Mouse (Mus musculus): ENCODE results near the gene Ppp1r14a. TPM values are rescaled to one million over a fixed set of nuclear protein-coding genes. Genes with fewer than 3 reads are reported as not detected.

The Ppp1r14a gene
- polyA plus RNA-seq, 1 experiment from 2014 or later = 2.2 TPM

DNA sequence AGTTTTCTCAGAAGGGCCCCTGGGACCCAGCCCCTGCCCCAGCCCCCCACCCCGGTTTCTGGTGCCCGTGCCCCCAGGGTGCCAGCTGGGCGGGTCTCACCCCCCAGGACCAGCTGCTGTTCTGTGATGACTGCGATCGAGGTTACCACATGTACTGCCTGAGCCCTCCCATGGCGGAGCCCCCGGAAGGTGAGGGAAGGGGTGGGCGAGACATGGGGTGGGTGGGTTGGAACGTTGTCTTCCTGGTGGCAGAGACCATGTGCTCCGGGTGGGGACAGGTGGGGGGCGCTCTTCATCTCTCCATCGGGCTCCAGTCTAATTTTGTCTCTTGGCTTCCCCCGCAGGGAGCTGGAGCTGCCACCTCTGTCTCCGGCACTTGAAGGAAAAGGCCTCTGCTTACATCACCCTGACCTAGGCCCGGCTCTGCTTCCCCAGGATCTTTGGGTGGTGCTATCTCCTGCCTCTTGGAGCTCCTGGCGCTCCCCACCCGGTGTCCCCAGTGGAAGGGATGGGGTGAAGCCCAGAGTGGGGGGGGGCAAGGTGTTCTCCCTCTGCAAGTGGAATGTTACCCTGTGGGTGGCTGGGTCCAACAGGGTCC lies 27.1 kb downstream of the Ppp1r14a start:
- 69% methylated on average over 17 of the region's 17 CpGs for WGBS (ENCODE audit: insufficient replicate concordance)
- Histone ChIP-seq H3K9ac (no peak overlapping the region), H3K27me3 (peaks cover 5% of the 10 kb centered on the region; the same call in 1 of the 2 replicates), H3K9me3 (replicated peaks) (no peaks in the 10 kb centered on the region), H3K36me3 (replicated peaks) (no peaks in the 10 kb centered on the region), H3K27ac (replicated peaks) (no peak overlapping the region), H3K4me2 (no peak overlapping the region), H3K4me3 (replicated peaks) (no peak overlapping the region), H3K4me1 (replicated peaks) (peaks cover 37% of the 10 kb centered on the region)
- ATAC-seq (ENCODE audit: insufficient read depth) = no peak

DNA sequence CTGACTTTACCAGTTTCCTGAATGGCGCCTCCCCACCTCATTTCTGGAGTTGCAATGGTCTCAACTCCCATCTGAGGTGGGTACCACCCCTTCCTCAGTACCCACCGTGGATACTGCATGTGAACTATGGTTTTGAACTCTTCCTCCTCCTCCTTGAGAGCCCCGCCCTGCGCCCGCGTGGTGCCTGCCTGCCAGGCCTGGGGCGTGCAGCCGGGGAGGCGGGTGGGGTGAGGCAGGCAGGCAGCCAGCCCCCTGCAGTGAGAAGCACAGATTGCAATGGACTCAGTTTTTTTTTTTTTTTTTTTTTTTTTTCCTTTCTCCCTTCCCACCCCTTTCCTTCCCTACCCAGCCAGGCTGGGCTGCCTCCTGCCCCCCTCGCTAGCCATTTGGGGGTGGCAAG lies 27.9 kb downstream of the Ppp1r14a start:
- Histone ChIP-seq H3K4me1 (replicated peaks) (peaks cover 37% of the 10 kb centered on the region), H3K27ac (replicated peaks) (no peak overlapping the region), H3K27me3 (0 out of 2 replicates have a peak, but pooled peaks cover 5% of the 10 kb centered on the region), H3K4me2 (no peak overlapping the region), H3K9ac (no peak overlapping the region), H3K36me3 (replicated peaks) (0 out of 2 replicates have a peak, but pooled peaks cover under 1% of the 10 kb centered on the region), H3K4me3 (replicated peaks) (no peak overlapping the region), H3K9me3 (replicated peaks) (no peaks in the 10 kb centered on the region)
- WGBS (ENCODE audit: insufficient replicate concordance) = 9% methylated on average over 10 of the region's 10 CpGs
- ATAC-seq (ENCODE audit: insufficient read depth) = no peak

DNA sequence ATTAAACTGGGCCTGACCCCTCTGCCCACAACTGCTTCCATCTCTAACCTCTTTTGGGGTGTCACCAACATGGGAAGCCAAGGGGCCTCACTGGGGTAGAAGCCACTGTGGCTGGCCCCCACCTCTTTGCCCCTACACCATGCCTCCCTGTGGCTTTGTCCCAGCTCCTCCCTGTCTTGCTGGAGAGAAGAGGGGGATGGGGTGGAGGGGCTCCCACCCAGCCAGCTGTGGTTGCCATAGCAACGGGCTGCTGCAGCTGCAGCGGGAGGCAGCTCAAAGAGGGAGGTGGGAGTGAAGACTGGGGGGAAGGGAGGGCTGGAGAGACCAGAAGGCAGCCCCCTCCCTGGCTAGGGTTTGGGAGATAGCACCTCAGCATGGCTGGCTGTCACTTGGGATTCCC lies 28.4 kb downstream of the Ppp1r14a start:
- H3K9ac ChIP-seq = no peak overlapping the region
- peak overlapping the region; percentile 53; the same call in 1 of the 2 replicates for H3K4me2 ChIP-seq
- H3K9me3 ChIP-seq (replicated peaks) = no peaks in the 10 kb centered on the region
- H3K27ac ChIP-seq (replicated peaks) = no peak overlapping the region
- no peak for ATAC-seq (ENCODE audit: insufficient read depth)
- H3K4me1 ChIP-seq (replicated peaks) = peaks cover 37% of the 10 kb centered on the region
- no peak overlapping the region for H3K4me3 ChIP-seq (replicated peaks)
- WGBS (ENCODE audit: insufficient replicate concordance) = 0% methylated on average over 2 of the region's 2 CpGs
- peaks cover 7% of the 10 kb centered on the region; the same call in 1 of the 2 replicates for H3K36me3 ChIP-seq (replicated peaks)
- H3K27me3 ChIP-seq = 0 out of 2 replicates have a peak, but pooled peaks cover 5% of the 10 kb centered on the region

DNA sequence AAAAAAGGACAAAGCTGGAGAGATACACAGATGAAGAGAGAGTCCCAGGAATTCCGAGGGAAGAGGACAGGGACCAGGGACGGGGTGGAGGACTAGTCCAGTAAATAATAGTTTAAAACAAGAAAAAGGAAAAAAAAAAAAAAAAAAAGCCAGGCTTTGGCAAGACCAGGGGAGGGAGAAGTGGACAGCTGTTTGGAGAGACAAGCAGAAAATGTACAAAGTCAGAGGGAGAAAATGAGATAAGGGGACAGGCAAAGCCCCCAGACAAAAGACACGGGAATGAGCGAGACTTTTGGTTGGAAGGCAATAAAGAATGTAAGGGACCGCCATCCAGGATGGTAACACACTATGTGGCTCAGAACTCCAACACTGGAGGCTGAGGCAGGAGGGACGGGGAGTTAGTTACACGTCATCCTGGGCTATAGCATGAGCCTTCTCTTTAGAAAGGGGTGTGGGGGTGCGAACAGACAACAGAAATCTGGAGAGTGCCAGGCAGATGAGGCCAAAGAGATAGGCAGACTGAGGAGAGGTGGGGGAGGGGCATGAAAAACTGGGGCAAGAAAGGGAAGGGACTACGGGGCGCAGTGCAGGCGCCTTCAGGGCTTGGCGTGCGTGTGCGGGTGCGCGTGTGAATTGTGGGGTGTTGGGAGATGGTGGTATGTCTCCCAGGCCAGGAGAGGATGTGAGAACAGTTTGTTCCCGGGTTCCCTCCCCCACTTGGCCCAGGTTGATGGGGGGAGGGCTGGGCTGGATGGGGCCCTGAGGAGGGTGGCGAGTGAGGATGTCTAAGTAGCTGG lies 29.2 kb downstream of the Ppp1r14a start:
- peaks cover 37% of the 10 kb centered on the region for H3K4me1 ChIP-seq (replicated peaks)
- peak overlapping the region; percentile 53 for H3K4me2 ChIP-seq
- H3K27me3 ChIP-seq = 0 out of 2 replicates have a peak, but pooled peaks cover 5% of the 10 kb centered on the region
- no peak overlapping the region for H3K27ac ChIP-seq (replicated peaks)
- H3K9me3 ChIP-seq (replicated peaks) = no peaks in the 10 kb centered on the region
- H3K9ac ChIP-seq = no peak overlapping the region
- WGBS (ENCODE audit: insufficient replicate concordance) = 3% methylated on average over 18 of the region's 18 CpGs
- H3K4me3 ChIP-seq (replicated peaks) = no peak overlapping the region
- peaks cover 8% of the 10 kb centered on the region; the same call in 1 of the 2 replicates for H3K36me3 ChIP-seq (replicated peaks)
- peak; percentile 46; the same call in 1 of the 2 replicates for ATAC-seq (ENCODE audit: insufficient read depth)

DNA sequence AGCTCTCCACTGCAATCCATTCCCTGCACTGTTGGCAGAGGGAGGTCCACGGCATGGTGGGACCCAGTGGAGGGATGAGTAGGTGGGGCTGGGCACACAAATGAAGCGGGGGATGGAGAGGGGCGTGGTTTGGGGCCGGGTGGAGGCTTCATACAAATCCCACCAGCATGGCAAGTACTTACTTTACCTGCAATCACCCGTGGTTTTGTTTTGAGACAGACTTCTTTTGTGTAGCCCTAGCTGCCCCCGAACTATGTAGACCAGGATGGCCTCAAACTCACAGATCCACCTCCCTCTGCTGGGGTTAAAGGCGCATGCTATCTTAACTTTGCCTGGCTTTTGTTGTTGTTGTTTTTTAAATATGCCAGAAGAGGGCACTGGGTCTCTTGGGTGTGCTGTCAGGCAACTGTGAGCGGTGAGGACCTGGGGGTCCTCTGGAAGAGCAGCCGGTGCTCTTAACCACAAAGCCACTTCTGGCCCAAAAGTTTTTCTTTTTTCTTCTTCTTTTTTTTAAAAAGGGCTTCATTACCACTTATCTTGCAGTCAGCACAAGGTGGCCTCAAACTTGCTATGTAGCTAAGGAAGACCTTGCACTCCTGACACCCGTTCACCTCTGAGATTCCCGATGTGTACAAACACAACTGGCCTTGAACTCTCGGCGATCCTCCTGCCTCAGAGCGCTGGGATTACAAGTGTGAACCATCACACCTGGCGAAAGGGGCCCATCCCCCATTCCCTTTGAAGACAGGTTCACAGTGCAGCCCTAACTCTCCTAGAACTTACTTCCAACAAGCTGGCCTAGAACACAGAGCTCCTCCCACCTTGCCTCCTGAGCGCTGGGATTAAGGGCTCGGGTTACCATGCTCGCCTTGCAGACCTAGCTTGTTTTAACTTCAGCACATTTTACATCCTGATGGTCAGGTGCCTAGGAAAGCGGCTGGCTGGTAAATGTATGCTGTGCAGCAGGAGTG lies 30.5 kb downstream of the Ppp1r14a start:
- no peak for ATAC-seq (ENCODE audit: insufficient read depth)
- no peak overlapping the region for H3K27ac ChIP-seq (replicated peaks)
- peaks cover 34% of the 10 kb centered on the region for H3K4me1 ChIP-seq (replicated peaks)
- H3K4me2 ChIP-seq = peak overlapping the region; percentile 53
- H3K9me3 ChIP-seq (replicated peaks) = no peaks in the 10 kb centered on the region
- WGBS (ENCODE audit: insufficient replicate concordance) = 14% methylated on average over 19 of the region's 19 CpGs
- no peak overlapping the region for H3K4me3 ChIP-seq (replicated peaks)
- 0 out of 2 replicates have a peak, but pooled peaks cover 5% of the 10 kb centered on the region for H3K27me3 ChIP-seq
- no peak overlapping the region for H3K9ac ChIP-seq
- H3K36me3 ChIP-seq (replicated peaks) = peaks cover 13% of the 10 kb centered on the region; the same call in 1 of the 2 replicates

DNA sequence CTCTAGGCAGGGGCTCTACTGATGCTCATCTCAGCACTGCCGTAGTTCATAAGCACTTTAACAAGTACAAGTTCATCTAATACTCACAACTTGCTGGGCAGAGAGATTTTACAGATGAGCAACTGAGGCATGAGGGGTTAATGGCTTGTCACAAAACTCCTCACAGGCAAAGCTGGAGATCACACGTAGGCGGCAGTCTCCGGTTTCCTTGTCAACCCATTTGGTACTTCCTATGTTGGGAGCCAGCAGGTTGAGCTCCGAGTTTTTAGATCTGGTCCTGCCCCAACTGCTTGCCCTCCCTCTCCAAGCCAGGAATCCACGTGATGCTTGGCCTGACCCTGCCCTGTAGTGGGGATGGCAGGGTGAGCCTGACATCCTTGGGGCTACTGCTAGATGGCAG lies 38.0 kb downstream of the Ppp1r14a start:
- no peak overlapping the region for H3K9ac ChIP-seq
- H3K27ac ChIP-seq (replicated peaks) = no peak overlapping the region
- no peak overlapping the region for H3K4me3 ChIP-seq (replicated peaks)
- peaks cover 48% of the 10 kb centered on the region for H3K36me3 ChIP-seq (replicated peaks)
- H3K27me3 ChIP-seq = no peaks in the 10 kb centered on the region
- no peaks in the 10 kb centered on the region for H3K4me1 ChIP-seq (replicated peaks)
- no peak overlapping the region for H3K4me2 ChIP-seq
- 79% methylated on average over 6 of the region's 6 CpGs for WGBS (ENCODE audit: insufficient replicate concordance)
- no peak for ATAC-seq (ENCODE audit: insufficient read depth)
- H3K9me3 ChIP-seq (replicated peaks) = no peaks in the 10 kb centered on the region

DNA sequence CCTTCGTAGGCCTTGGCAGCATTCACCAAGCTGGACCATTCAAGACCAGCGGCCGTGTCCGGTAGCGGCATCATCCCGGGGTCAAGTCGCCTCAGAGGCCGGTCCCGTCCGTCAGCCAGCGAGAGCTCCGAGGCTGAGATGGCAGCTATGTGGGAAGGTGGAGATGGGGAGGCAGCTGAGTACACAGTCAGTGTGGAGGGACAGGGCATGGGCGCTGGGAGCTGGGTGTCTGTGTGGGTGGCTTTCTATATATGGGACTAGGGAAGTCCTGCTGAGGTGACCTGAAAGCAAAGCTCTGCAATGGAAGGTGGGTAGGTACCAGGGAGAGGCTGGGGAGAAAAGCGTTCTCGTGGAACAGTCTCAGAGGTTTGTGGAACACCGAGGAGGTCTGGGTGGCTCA lies 39.9 kb downstream of the Ppp1r14a start:
- 83% methylated on average over 16 of the region's 16 CpGs for WGBS (ENCODE audit: insufficient replicate concordance)
- H3K4me2 ChIP-seq = no peak overlapping the region

DNA sequence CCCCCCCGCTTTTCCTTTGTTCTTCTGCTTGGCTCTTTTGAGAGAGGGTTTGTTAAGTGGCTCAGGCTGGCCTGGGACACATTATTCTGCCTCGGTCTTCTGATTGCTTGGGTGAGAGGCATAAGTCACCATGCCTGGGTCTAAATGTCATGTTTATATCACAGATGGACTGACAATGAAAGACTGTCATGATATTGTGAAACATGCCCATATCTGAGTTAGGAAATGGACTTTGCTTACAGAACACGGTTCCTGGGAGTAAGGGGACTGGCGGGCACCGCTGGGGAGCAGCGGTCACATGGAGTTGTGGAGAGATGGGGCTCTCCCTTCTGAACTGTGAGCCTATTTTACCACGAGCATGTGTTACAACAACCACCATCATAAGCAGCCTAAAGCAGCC lies 45.0 kb downstream of the Ppp1r14a start:
- ATAC-seq (ENCODE audit: insufficient read depth) = no peak
- 67% methylated on average over 7 of the region's 7 CpGs for WGBS (ENCODE audit: insufficient replicate concordance)
- no peak overlapping the region for H3K27ac ChIP-seq (replicated peaks)

More for the DNA sequence above, 39.9 kb downstream of the Ppp1r14a start:
- Histone ChIP-seq H3K9ac (no peak overlapping the region), H3K4me3 (replicated peaks) (no peak overlapping the region), H3K27me3 (no peaks in the 10 kb centered on the region), H3K4me1 (replicated peaks) (peaks cover 4% of the 10 kb centered on the region; the same call in 1 of the 2 replicates), H3K36me3 (replicated peaks) (peaks cover 47% of the 10 kb centered on the region), H3K27ac (replicated peaks) (no peak overlapping the region), H3K9me3 (replicated peaks) (no peaks in the 10 kb centered on the region)
- ATAC-seq (ENCODE audit: insufficient read depth) = no peak

DNA sequence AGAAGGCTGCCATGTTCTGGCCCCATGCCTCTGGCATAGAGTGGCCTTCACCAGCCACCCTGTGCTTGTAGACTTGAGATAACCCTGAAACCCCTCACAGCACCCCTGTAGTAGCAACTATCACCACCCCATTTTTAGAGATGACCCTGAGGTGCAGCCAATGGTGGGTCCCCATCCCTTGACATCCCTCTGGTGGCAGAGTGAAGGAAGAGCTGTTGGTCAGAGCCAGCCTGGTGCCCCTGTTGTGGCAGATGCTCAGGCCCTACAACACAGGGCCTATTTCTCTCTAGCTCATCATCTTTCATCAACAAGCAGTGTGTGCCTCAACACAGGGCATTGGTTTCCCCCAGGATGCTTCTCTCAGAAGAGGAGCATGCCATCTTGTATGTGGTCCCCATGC lies 46.2 kb downstream of the Ppp1r14a start:
- peaks cover 21% of the 10 kb centered on the region for H3K36me3 ChIP-seq (replicated peaks)
- H3K4me3 ChIP-seq (replicated peaks) = no peak overlapping the region
- H3K27ac ChIP-seq (replicated peaks) = no peak overlapping the region; the same call in 1 of the 2 replicates
- no peak overlapping the region for H3K4me2 ChIP-seq
- H3K4me1 ChIP-seq (replicated peaks) = peaks cover 60% of the 10 kb centered on the region
- H3K9me3 ChIP-seq (replicated peaks) = no peaks in the 10 kb centered on the region
- H3K27me3 ChIP-seq = no peaks in the 10 kb centered on the region
- ATAC-seq (ENCODE audit: insufficient read depth) = no peak
- no peak overlapping the region for H3K9ac ChIP-seq

More for the DNA sequence above, 45.0 kb downstream of the Ppp1r14a start:
- no peaks in the 10 kb centered on the region for H3K27me3 ChIP-seq
- no peak overlapping the region for H3K4me3 ChIP-seq (replicated peaks)
- H3K9ac ChIP-seq = no peak overlapping the region
- no peaks in the 10 kb centered on the region for H3K9me3 ChIP-seq (replicated peaks)
- H3K4me1 ChIP-seq (replicated peaks) = peaks cover 49% of the 10 kb centered on the region
- H3K4me2 ChIP-seq = no peak overlapping the region
- H3K36me3 ChIP-seq (replicated peaks) = peaks cover 31% of the 10 kb centered on the region

DNA sequence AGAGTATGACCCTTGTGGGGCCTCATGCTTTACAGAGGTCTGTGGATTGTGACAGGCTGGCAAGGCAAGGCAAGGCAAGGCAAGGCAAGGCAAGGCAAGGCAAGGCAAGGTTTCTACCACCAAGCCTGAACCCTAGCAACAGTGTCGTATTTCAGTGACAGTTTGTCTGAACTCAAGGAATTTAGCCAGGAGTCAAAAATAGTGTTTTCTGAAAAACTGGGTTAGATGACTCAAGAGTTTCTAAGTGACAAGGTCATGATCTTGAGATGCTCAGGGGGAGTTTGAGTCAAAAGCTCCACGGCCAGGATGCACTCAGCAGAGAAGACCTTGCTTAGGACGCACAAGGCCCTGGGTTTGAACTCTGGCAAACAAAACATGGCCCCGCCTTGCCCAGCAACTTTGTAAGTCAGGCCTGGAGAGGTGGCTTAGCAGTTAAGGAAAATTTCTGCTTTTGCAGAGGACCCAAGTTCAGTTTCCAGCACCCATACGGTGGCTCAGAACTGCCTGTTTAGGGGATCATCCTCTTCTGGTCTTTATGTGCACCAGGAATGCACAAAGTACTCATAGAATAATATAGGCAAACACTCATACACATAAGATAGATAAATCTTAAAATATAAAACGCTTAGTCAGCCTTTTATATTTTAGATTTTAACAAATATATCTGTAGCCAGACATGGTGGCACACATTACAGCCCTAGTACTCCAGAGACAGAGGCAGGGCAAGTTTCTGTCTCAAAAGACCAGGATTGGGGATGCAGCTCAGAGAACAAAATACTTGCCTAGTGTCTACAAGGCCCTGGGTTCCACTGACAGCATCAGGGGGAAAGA lies 46.9 kb downstream of the Ppp1r14a start:
- Histone ChIP-seq H3K4me1 (replicated peaks) (peaks cover 68% of the 10 kb centered on the region), H3K9me3 (replicated peaks) (no peaks in the 10 kb centered on the region), H3K4me2 (no peak overlapping the region), H3K27me3 (no peaks in the 10 kb centered on the region), H3K4me3 (replicated peaks) (no peak overlapping the region), H3K9ac (no peak overlapping the region), H3K27ac (replicated peaks) (peak overlapping the region; percentile 24; the same call in 1 of the 2 replicates), H3K36me3 (replicated peaks) (peaks cover 15% of the 10 kb centered on the region)
- 66% methylated on average over 6 of the region's 6 CpGs for WGBS (ENCODE audit: insufficient replicate concordance)
- ATAC-seq (ENCODE audit: insufficient read depth) = no peak
